Mouse (Mus musculus): ENCODE measurements around the gene Cd55.

DNA sequence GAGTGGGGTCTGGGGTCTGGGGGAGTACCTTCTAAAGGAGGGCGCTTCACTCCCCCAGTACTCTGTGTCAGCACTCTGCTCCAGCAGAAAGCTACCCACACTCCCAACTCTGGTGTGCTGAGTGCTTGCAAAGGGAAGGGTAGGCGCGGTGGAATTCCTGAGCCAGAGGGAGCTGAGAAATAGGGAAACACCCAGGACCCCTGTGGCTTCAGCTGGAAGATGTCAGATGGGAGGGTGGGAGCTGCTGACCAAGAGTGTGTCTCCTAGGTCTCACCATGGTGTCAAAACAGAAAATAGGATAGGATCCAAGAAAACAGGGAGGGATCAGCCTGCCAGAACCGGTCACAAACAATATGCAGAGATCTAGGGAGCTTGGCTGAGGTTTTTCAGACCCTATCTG lies 323 bp upstream of the Cd55 start:
- TF ChIP-seq FLI1 (IDR thresholded peaks at IDR 0.05; ENCODE audit: low read length): no peak
- no peak for TF ChIP-seq GATA1 (IDR thresholded peaks at IDR 0.05; ENCODE audit: borderline replicate concordance, low read length)
